In genomic region chr9:107443324-107443723, GRCm38 (mm10) we compare ENCODE assay signal across 17 mouse cellular contexts. TPM values are rescaled to one million over a fixed set of nuclear protein-coding genes. Genes with fewer than 3 reads are reported as not detected.
DNase-seq lines count a peak whose midpoint lies in the region; ATAC-seq and TF ChIP-seq lines count a peak whose summit lies in the region.
"Had no signal": no experiment of that assay in that cellular context is flagged by ENCODE, and none has a peak within 500 bp of the region (broad histone marks: within the 10 kb centered on the region; RNA-seq: fewer than 3 reads in every experiment).

No protein-coding gene starts in this region.

- no peak for TF ChIP-seq EP300 in heart, adult 2 months (IDR thresholded peaks at IDR 0.05; ENCODE audit: insufficient read depth, low read depth, low read length)
- TF ChIP-seq EP300 in stomach, postnatal 0 days (optimal IDR thresholded peaks at IDR 0.05): no peak

- no peak overlapping the region; the same call in 1 of the 2 replicates for H3K9ac ChIP-seq in heart, embryonic 12.5 days
- no peak overlapping the region for H3K9ac ChIP-seq in heart, adult 2 months (ENCODE audit: low read depth, low read length)
- no peak overlapping the region for H3K9ac ChIP-seq in hindbrain, embryonic 16.5 days (ENCODE audit: low read depth, low read length)
- 0 out of 2 replicates have a peak overlapping the region, but pooled peaks have one; percentile 5 for H3K9ac ChIP-seq in stomach, postnatal 0 days (ENCODE audit: low read length)
- H3K9ac ChIP-seq: embryonic facial prominence, embryonic 15.5 days; limb, embryonic 12.5 days; liver, embryonic 15.5 days had no signal

- no peak for TF ChIP-seq CTCF in heart, adult 2 months (IDR thresholded peaks at IDR 0.05)
- TF ChIP-seq CTCF in stomach, postnatal 0 days (IDR thresholded peaks at IDR 0.05; ENCODE audit: low read depth): no peak

- no peak overlapping the region for H3K4me3 ChIP-seq in heart, embryonic 12.5 days
- no peak overlapping the region for H3K4me3 ChIP-seq in heart, adult 2 months
- no peak overlapping the region for H3K4me3 ChIP-seq in hindbrain, embryonic 16.5 days (ENCODE audit: low read length)
- H3K4me3 ChIP-seq in stomach, postnatal 0 days (ENCODE audit: low read depth, low read length): no peak overlapping the region
- H3K4me3 ChIP-seq: embryonic facial prominence, embryonic 15.5 days; limb, embryonic 12.5 days; liver, embryonic 15.5 days had no signal

- intact Hi-C loops in heart, adult 2 months (cut with DNase I): no loop called here

- H3K4me1 ChIP-seq in heart, embryonic 12.5 days (replicated peaks): peaks cover 25% of the 10 kb centered on the region
- no peaks in the 10 kb centered on the region for H3K4me1 ChIP-seq in heart, adult 2 months (ENCODE audit: control insufficient read depth, insufficient read depth, low read length)
- peaks cover 25% of the 10 kb centered on the region for H3K4me1 ChIP-seq in hindbrain, embryonic 16.5 days (ENCODE audit: control insufficient read depth, insufficient read depth, low read depth, low read length)
- no peaks in the 10 kb centered on the region for H3K4me1 ChIP-seq in stomach, postnatal 0 days (replicated peaks; ENCODE audit: control insufficient read depth, insufficient read depth)
- H3K4me1 ChIP-seq: liver, embryonic 15.5 days had no signal

- H3K36me3 ChIP-seq in heart, embryonic 12.5 days: no peaks in the 10 kb centered on the region
- H3K36me3 ChIP-seq in heart, adult 2 months (ENCODE audit: control insufficient read depth, insufficient read depth, low read length): no peaks in the 10 kb centered on the region
- no peaks in the 10 kb centered on the region for H3K36me3 ChIP-seq in hindbrain, embryonic 16.5 days (ENCODE audit: control insufficient read depth, insufficient read depth, low read length)
- H3K36me3 ChIP-seq in stomach, postnatal 0 days (ENCODE audit: control insufficient read depth, insufficient read depth, low read length): no peaks in the 10 kb centered on the region
- H3K36me3 ChIP-seq: embryonic facial prominence, embryonic 15.5 days; G1E; limb, embryonic 12.5 days; liver, embryonic 15.5 days had no signal

- no peaks in the 10 kb centered on the region for H3K9me3 ChIP-seq in heart, embryonic 12.5 days (replicated peaks)
- no peaks in the 10 kb centered on the region for H3K9me3 ChIP-seq in hindbrain, embryonic 16.5 days (ENCODE audit: control insufficient read depth, low read length)
- H3K9me3 ChIP-seq in stomach, postnatal 0 days (ENCODE audit: control insufficient read depth, low read length): no peaks in the 10 kb centered on the region
- H3K9me3 ChIP-seq: embryonic facial prominence, embryonic 15.5 days; G1E; limb, embryonic 12.5 days; liver, embryonic 15.5 days had no signal

- no peak for TF ChIP-seq POLR2A in heart, adult 2 months (IDR thresholded peaks at IDR 0.05; ENCODE audit: insufficient read depth, low read depth, low read length)

- no peaks in the 10 kb centered on the region for H3K79me2 ChIP-seq in heart, adult 2 months (replicated peaks; ENCODE audit: control insufficient read depth, insufficient read depth, low read length)

- 40% methylated on average over 12 of the region's 12 CpGs for WGBS in heart, embryonic 12.5 days
- WGBS in heart, adult 2 months: 43% methylated on average over 12 of the region's 12 CpGs
- WGBS in hindbrain, embryonic 16.5 days: 40% methylated on average over 12 of the region's 12 CpGs
- 59% methylated on average over 12 of the region's 12 CpGs for WGBS in stomach, postnatal 0 days

- DNase-seq in heart, adult 2 months: no peak
- peak; percentile 8 to 32 for DNase-seq in right cerebral cortex, adult 2 months (ENCODE audit: low spot score in 2 of 2)
- no peak for DNase-seq in right cerebral cortex, postnatal 14 days
- DNase-seq in stomach, postnatal 0 days (ENCODE audit: low spot score): no peak
- DNase-seq in gastrocnemius, adult 8-10 months (ENCODE audit: low spot score in 2 of 2): no peak
- no peak for DNase-seq in heart, adult 9 months (ENCODE audit: low spot score in 2 of 2)
- DNase-seq: adrenal gland, adult 2 months; cerebellum, adult 2 months; gastrocnemius, postnatal 25 days; lung, postnatal 36 days; thymus, adult 18-20 months had no signal

- 0 out of 2 replicates have a peak overlapping the region, but pooled peaks have one; percentile 9 for H3K4me2 ChIP-seq in heart, embryonic 12.5 days
- H3K4me2 ChIP-seq in hindbrain, embryonic 16.5 days (ENCODE audit: low read length): no peak overlapping the region
- no peak overlapping the region for H3K4me2 ChIP-seq in stomach, postnatal 0 days (replicated peaks; ENCODE audit: low read depth)
- H3K4me2 ChIP-seq: embryonic facial prominence, embryonic 15.5 days; limb, embryonic 12.5 days; liver, embryonic 15.5 days had no signal

- ATAC-seq in heart, embryonic 12.5 days (ENCODE audit: insufficient number of reproducible peaks, low FRiP score): no peak
- peak; percentile 29; the same call in 1 of the 2 replicates for ATAC-seq in hindbrain, embryonic 16.5 days
- no peak for ATAC-seq in stomach, postnatal 0 days (ENCODE audit: low FRiP score, low TSS enrichment)

- H3K27me3 ChIP-seq in heart, embryonic 12.5 days (replicated peaks): peaks cover 5% of the 10 kb centered on the region; the same call in 1 of the 2 replicates
- H3K27me3 ChIP-seq in heart, adult 2 months (ENCODE audit: control insufficient read depth, insufficient read depth, low read length): no peaks in the 10 kb centered on the region
- no peaks in the 10 kb centered on the region for H3K27me3 ChIP-seq in hindbrain, embryonic 16.5 days (replicated peaks; ENCODE audit: control insufficient read depth, insufficient read depth, low read length)
- H3K27me3 ChIP-seq in stomach, postnatal 0 days (ENCODE audit: control insufficient read depth, insufficient read depth, low read length): no peaks in the 10 kb centered on the region
- H3K27me3 ChIP-seq: embryonic facial prominence, embryonic 15.5 days had no signal

- no peak overlapping the region for H3K27ac ChIP-seq in heart, embryonic 12.5 days (ENCODE audit: poor library complexity, severe bottlenecking)
- no peak overlapping the region for H3K27ac ChIP-seq in heart, adult 2 months
- peak overlapping the region; percentile 78 for H3K27ac ChIP-seq in hindbrain, embryonic 16.5 days (ENCODE audit: low read depth, low read length)
- H3K27ac ChIP-seq in stomach, postnatal 0 days (replicated peaks): no peak overlapping the region
- H3K27ac ChIP-seq: embryonic facial prominence, embryonic 15.5 days; limb, embryonic 12.5 days; liver, embryonic 15.5 days had no signal

RNA-seq across cellular contexts. Expression of gene Cacna2d2, which starts 43.9 kb away (rescaled TPM):
- polyA plus RNA-seq in heart, embryonic 12.5 days (2016; fragmentation: Nextera tagmentation; extraction: Ambion mirVana): 5.9 and 6.2 TPM in 2 replicates
- 10 to 100 TPM; 12.9 to 14.1 TPM for total RNA-seq in heart, adult 2 months (2021)
- polyA plus RNA-seq in heart, adult 2 months (2012; rRNA removed): 10.5 and 13.3 TPM in 2 replicates
- polyA plus RNA-seq in hindbrain, embryonic 16.5 days (2015; fragmentation: Nextera tagmentation; extraction: Ambion mirVana): 8.1 and 9.0 TPM in 2 replicates
- 0.15 and 0.16 TPM in 2 replicates for polyA plus RNA-seq in stomach, postnatal 0 days (2015; fragmentation: Nextera tagmentation; extraction: Ambion mirVana)
- total RNA-seq in gastrocnemius, adult 8-10 months (2022): under 1 TPM; 0.15 to 0.65 (median 0.41) TPM

Comparison
In these comparisons a context has a peak if more than half of its experiments do, and no peak if none do; other contexts are left out.
1. DNase-seq: peak in right cerebral cortex, adult 2 months (2 of 2); none in heart, adult 2 months (0 of 2), right cerebral cortex, postnatal 14 days (single experiment), stomach, postnatal 0 days (single experiment), gastrocnemius, adult 8-10 months (0 of 2) and heart, adult 9 months (0 of 2).